Mouse (Mus musculus) heart, postnatal 0 days (tissue): ENCODE data around the gene Fez1.

Experiments
- CTCF ChIP-seq: IDR thresholded peaks from 2 replicates; pipeline ENCODE4 v1.5.1; 2016; ENCODE audit warnings: antibody characterized with exemption, control low read depth, low read depth
- EP300 ChIP-seq: IDR thresholded peaks from 2 replicates; pipeline ENCODE4 v1.6.1; 2016; ENCODE audit warnings: antibody characterized with exemption, low read depth

DNA sequence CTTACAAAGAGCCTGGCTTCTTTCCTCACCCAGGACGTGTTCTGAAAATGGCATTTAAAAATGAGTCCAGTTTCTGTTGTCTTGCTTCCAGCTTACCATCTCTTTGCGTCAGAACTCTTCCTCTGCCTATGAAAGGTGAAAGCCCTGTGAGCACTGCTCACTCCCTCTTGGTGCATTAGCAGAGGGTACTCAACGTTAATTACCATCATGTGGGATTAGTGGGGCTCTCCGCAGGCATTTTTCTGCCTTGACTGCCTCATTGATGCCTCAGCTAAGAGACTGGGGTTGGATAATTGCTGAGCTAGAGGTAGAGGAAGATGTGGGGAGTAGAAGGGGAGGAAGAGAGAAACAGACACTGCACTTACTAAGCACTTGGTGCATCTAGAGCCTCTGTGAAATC is 24.7 kb downstream of the Fez1 start:
- TF ChIP-seq CTCF (no peak), EP300 (no peak)
